Mouse (Mus musculus): ENCODE measurements at regions not wholly inside any gene's neighbourhood (a gene's known extent, or its start where the extent isn't known, plus 50 kb on each side); places are given as distances from the start of the nearest gene placed in this dataset.

- TF ChIP-seq MAX (IDR thresholded peaks at IDR 0.05) (no peak), CTCF (IDR thresholded peaks at IDR 0.05; ENCODE audit: control insufficient read depth, insufficient read depth, insufficient read length) (no peak), MYOD1 (IDR thresholded peaks at IDR 0.05; ENCODE audit: control insufficient read depth, insufficient read length, low read depth) (no peak)
Measured at GRCm38 (mm10) chr3:130986101-130986500, 124.2 kb upstream of the Lef1 start.
